Mouse (Mus musculus) liver, adult 2 months (tissue): ENCODE data around the gene Nsun2.

ENCODE experiments used
- CTCF ChIP-seq: fragments of 200-500 bp; IDR thresholded peaks from 2 replicates; pipeline ENCODE4 v1.5.1; 2011; ENCODE audit warnings: low read depth, low read length, control low read depth
- POLR2A ChIP-seq: fragments of 200-500 bp; IDR thresholded peaks from 2 replicates; pipeline ENCODE4 v1.6.1; 2011; ENCODE audit warnings: low read length, control low read depth; ENCODE audit not compliant: insufficient read depth; ENCODE audit errors: extremely low read depth

DNA sequence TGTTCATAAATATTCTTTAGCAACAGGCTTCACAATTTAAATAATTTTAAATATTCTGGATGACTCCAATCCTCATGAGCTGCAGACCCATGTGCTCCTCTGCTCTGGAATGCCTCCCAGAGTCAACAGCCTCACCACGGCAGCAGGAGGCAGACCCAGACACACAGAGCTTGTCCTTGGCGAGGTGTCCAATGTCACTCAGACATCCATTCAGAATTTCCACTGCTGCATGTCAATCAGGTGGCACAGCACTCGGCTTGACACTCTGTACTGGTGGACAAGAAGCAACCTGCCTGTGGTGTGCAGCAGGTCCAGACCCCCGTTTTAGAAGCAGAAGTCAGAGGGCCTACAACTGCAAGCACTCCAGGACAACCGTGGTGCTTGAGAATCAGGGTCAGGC is 35.3 kb upstream of the Nsun2 start:
- TF ChIP-seq CTCF: no peak
- TF ChIP-seq POLR2A: no peak
